Mouse (Mus musculus) midbrain, postnatal 0 days (tissue): Measurements from ENCODE around the gene Tmem252. TPM values are rescaled to one million over a fixed set of nuclear protein-coding genes. Genes with fewer than 3 reads are reported as not detected.

Source experiments
- ATAC-seq: fragments of 200-750 bp; cut with Nextera tagmentation; 2 replicates; pipeline ENCODE4 v1.8.0; 2017; ENCODE audit warnings: moderate number of reproducible peaks, mild to moderate bottlenecking, moderate TSS enrichment, moderate library complexity; ENCODE audit not compliant: low FRiP score
- DNase-seq: peaks from one replicate; pipeline ENCODE4 v3.0.0-alpha.2; 2015; ENCODE audit warnings: low spot score
- H3K27ac ChIP-seq: fragments of 300-500 bp; sonication (generic); 2 replicates; pipeline ENCODE4 v1.5.1; 2014; ENCODE audit warnings: low read depth, mild to moderate bottlenecking, low read length, mixed read lengths
- H3K27me3 ChIP-seq: fragments of 300-500 bp; sonication (generic); 2 replicates; pipeline ENCODE4 v1.6.1; 2014; ENCODE audit warnings: low read length, control low read depth, mixed read lengths; ENCODE audit not compliant: insufficient read depth
- H3K36me3 ChIP-seq: fragments of 300-500 bp; sonication (generic); 2 replicates; pipeline ENCODE4 v1.6.1; 2014; ENCODE audit warnings: low read length, control low read depth, mixed read lengths; ENCODE audit not compliant: insufficient read depth
- H3K4me1 ChIP-seq: fragments of 300-500 bp; sonication (generic); 2 replicates; pipeline ENCODE4 v1.6.1; 2014; ENCODE audit warnings: mild to moderate bottlenecking, control low read depth, antibody characterized with exemption, low read length, mixed read lengths; ENCODE audit not compliant: insufficient read depth
- H3K4me2 ChIP-seq: fragments of 300-500 bp; sonication (generic); 2 replicates; pipeline ENCODE4 v1.6.1; 2014; ENCODE audit warnings: low read depth, mild to moderate bottlenecking, low read length, mixed read lengths; ENCODE audit not compliant: poor library complexity, severe bottlenecking
- H3K4me3 ChIP-seq: fragments of 300-500 bp; sonication (generic); 2 replicates; pipeline ENCODE4 v1.5.1; 2014; ENCODE audit warnings: low read depth, mild to moderate bottlenecking, low read length, moderate library complexity
- H3K9ac ChIP-seq: fragments of 300-500 bp; sonication (generic); replicated peaks from 2 replicates; pipeline ENCODE4 v1.6.1; 2014; ENCODE audit warnings: mild to moderate bottlenecking, low read length, moderate library complexity, mixed read lengths; ENCODE audit not compliant: poor library complexity, severe bottlenecking
- H3K9me3 ChIP-seq: fragments of 300-500 bp; sonication (generic); 2 replicates; pipeline ENCODE4 v1.6.1; 2016; ENCODE audit warnings: low read length, control low read depth
- CTCF ChIP-seq: IDR thresholded peaks from 2 replicates; pipeline ENCODE4 v1.5.1; 2016; ENCODE audit warnings: antibody characterized with exemption, mild to moderate bottlenecking
- WGBS: fragments of 180-500 bp; shearing (Covaris S2); extraction: QIAGEN DNeasy Blood & Tissue Kit; methylation state at CpG from one replicate; pipeline ENCODE4 v1.1.7; 2014; 5-methylcytosine and 5-hydroxymethylcytosine counted together
- polyA plus RNA-seq: library from polyadenylated mRNA; unstranded; fragments of >200 nt; fragmentation: Nextera tagmentation; extraction: Ambion mirVana; gene quantifications from 2 replicates; pipeline ENCODE4 v1.2.1, GENCODE M21; 2015
- total RNA-seq: library from RNA; depleted of rRNA; stranded (reverse); fragments of >200 nt; gene quantifications from 2 replicates; pipeline ENCODE4 v1.2.3, GENCODE M21; 2014; rRNA removed

Gene Tmem252
- total RNA-seq (0.90 and 1.2 TPM in 2 replicates), polyA plus RNA-seq (0.82 and 0.90 TPM in 2 replicates)

- no peaks in the 10 kb centered on the region for H3K27me3 ChIP-seq
- DNase-seq (no peak), ATAC-seq (no peak)
- no peaks in the 10 kb centered on the region for H3K36me3 ChIP-seq
- H3K9ac ChIP-seq = no peak within 1 kb of the TSS
- no peaks in the 10 kb centered on the region for H3K9me3 ChIP-seq
- H3K4me3 ChIP-seq = no peak within 1 kb of the TSS
- WGBS = 60% methylated on average over 4 of the region's 4 CpGs
- H3K27ac ChIP-seq = no peak within 1 kb of the TSS
- no peaks in the 10 kb centered on the region for H3K4me1 ChIP-seq
- TF ChIP-seq CTCF = no peak
- H3K4me2 ChIP-seq = no peak within 1 kb of the TSS
Measured at GRCm38 (mm10) chr19:24673762-24674161, at the start of gene Tmem252. Tmem252 (plus strand) TSS chr19:24674008.

GRCm38 (mm10) chr19:24628049-24628448 is 45.8 kb upstream of the Tmem252 start:
- H3K27me3 ChIP-seq = no peaks in the 10 kb centered on the region; the same call in 1 of the 2 replicates
- no peak overlapping the region for H3K4me2 ChIP-seq
- H3K36me3 ChIP-seq = no peaks in the 10 kb centered on the region
- peak; percentile 40; the same call in 1 of the 2 replicates for TF ChIP-seq CTCF
- no peak overlapping the region for H3K4me3 ChIP-seq
- H3K9ac ChIP-seq = no peak overlapping the region
- DNase-seq = no peak
- H3K9me3 ChIP-seq = no peaks in the 10 kb centered on the region
- H3K4me1 ChIP-seq = no peaks in the 10 kb centered on the region
- WGBS = 82% methylated on average over 4 of the region's 4 CpGs
- ATAC-seq = no peak
- no peak overlapping the region for H3K27ac ChIP-seq

GRCm38 (mm10) chr19:24633008-24633407 is 40.8 kb upstream of the Tmem252 start:
- no peaks in the 10 kb centered on the region for H3K36me3 ChIP-seq
- H3K4me1 ChIP-seq = no peaks in the 10 kb centered on the region
- H3K4me2 ChIP-seq = no peak overlapping the region
- no peaks in the 10 kb centered on the region for H3K9me3 ChIP-seq
- no peak overlapping the region for H3K4me3 ChIP-seq
- no peak overlapping the region for H3K9ac ChIP-seq
- no peak for ATAC-seq
- TF ChIP-seq CTCF = no peak
- DNase-seq = no peak
- WGBS = 84% methylated on average over 3 of the region's 3 CpGs
- H3K27ac ChIP-seq = no peak overlapping the region
- no peaks in the 10 kb centered on the region for H3K27me3 ChIP-seq

- peak; percentile 95 for TF ChIP-seq CTCF
- Histone ChIP-seq H3K27ac (no peak overlapping the region), H3K9me3 (no peaks in the 10 kb centered on the region), H3K4me2 (no peak overlapping the region), H3K9ac (no peak overlapping the region), H3K4me3 (no peak overlapping the region), H3K36me3 (no peaks in the 10 kb centered on the region), H3K4me1 (no peaks in the 10 kb centered on the region), H3K27me3 (no peaks in the 10 kb centered on the region)
- WGBS = 5% methylated on average over 7 of the region's 7 CpGs
- DNase-seq (peak; percentile 80), ATAC-seq (no peak)
Measured at GRCm38 (mm10) chr19:24634602-24635001, 39.2 kb upstream of the Tmem252 start.

GRCm38 (mm10) chr19:24636616-24637015 is 37.2 kb upstream of the Tmem252 start:
- Histone ChIP-seq H3K27ac (no peak overlapping the region), H3K36me3 (no peaks in the 10 kb centered on the region), H3K4me2 (no peak overlapping the region), H3K9me3 (no peaks in the 10 kb centered on the region), H3K27me3 (no peaks in the 10 kb centered on the region), H3K4me3 (no peak overlapping the region), H3K4me1 (no peaks in the 10 kb centered on the region), H3K9ac (no peak overlapping the region)
- ATAC-seq (no peak), DNase-seq (no peak)
- 83% methylated on average over 10 of the region's 10 CpGs for WGBS
- no peak for TF ChIP-seq CTCF

- TF ChIP-seq CTCF = no peak
Measured at GRCm38 (mm10) chr19:24637988-24638387, 35.8 kb upstream of the Tmem252 start.

More at GRCm38 (mm10) chr19:24637988-24638387, 35.8 kb upstream of the Tmem252 start:
- H3K27ac ChIP-seq = no peak overlapping the region
- H3K4me3 ChIP-seq = no peak overlapping the region
- H3K4me2 ChIP-seq = no peak overlapping the region
- ATAC-seq (no peak), DNase-seq (no peak)
- no peaks in the 10 kb centered on the region for H3K4me1 ChIP-seq
- no peaks in the 10 kb centered on the region for H3K36me3 ChIP-seq
- no peaks in the 10 kb centered on the region for H3K9me3 ChIP-seq
- no peaks in the 10 kb centered on the region for H3K27me3 ChIP-seq
- WGBS = 95% methylated on average over 6 of the region's 6 CpGs
- H3K9ac ChIP-seq = no peak overlapping the region
